Mouse (Mus musculus) granulocyte monocyte progenitor cell, adult 5-6 weeks (primary cell): ENCODE data around the gene Nfic. TPM values are rescaled to one million over a fixed set of nuclear protein-coding genes. Genes with fewer than 3 reads are reported as not detected.

Experiments
- ATAC-seq: replicated peaks from 2 replicates; pipeline ENCODE4 v1.8.0; 2016; ENCODE audit warnings: mild to moderate bottlenecking, moderate TSS enrichment, inconsistent platforms; ENCODE audit not compliant: poor library complexity, severe bottlenecking
- total RNA-seq, 2 experiments: library from RNA; stranded (forward) in 1 of 2; stranded (reverse) in 1 of 2; fragments of 200-712, 200-1000 nt in 1 of 2; fragments of >200 nt in 1 of 2; fragmentation: Nextera tagmentation in 1 of 2; gene quantifications; 2 replicates each; pipeline ENCODE4 v1.2.3; 2014 to 2017

The Nfic gene
- total RNA-seq, 2 experiments from 2014 or later: 5.3 to 39.6 TPM

DNA sequence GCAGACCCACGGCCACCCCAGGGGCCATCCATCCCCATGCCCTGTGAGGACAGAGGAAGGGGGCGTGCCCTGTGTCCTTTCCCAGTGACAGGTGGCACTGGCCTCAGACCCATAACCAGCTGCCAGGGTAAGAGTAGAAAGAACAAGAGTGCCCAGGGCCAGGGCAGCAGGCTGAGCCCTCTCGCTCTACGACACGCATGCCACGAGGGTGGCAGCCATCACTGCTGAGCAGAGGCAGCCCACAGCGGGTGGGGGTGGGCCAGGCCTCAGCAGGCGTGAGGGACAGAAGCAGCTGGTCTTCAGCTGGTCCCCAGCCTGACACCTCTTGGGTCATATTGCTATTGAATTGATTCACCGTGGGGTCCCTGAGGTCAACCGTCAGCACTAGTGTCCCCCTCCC is 31.1 kb upstream of the Nfic start:
- ATAC-seq: no peak

DNA sequence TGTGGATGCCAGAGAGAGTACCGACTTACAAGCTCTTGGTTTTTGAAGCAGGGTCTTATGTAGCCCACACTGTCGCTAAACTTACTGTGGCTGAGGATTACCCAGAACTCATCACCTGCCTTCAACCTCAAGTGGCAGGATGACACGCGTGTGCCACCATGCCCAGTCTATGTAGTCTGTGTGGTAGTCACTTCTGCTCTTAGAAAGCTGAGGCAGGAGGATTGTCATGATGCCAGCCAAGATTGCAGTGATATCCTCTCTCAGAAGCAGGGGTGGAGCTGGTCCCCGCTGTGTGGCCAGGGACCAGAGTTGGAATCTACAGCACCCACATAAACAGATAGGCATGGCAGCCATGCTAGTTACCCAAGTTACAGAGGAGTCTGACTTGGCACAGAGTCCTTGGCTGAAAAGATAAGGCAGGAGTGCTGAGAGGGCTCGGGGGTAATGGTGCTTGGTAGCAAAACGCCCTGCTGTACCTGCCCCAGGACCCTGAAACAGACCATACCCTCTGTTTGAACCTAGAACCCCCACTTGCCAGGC is 30.1 kb upstream of the Nfic start:
- ATAC-seq: no peak

DNA sequence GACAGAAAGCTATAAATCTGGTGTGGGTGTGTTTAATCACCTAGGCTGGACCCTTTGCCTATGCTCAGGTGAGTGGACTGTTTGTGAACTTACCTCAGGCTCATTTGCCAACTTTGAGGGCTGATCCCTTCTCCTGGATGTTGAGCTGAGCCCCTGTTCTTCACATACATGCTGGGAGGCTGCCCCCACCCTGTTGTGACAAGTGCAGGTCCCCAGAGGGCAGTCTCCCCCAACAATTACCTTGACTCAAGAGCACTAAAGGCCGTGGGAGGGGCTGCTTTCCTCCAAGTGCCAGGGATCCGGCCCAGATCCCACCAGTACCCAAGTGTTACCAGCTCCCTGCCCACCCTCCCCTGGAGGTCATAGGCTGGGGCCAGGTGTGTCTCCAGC is 29.6 kb upstream of the Nfic start:
- ATAC-seq: peak; percentile 29; the same call in 1 of the 2 replicates

DNA sequence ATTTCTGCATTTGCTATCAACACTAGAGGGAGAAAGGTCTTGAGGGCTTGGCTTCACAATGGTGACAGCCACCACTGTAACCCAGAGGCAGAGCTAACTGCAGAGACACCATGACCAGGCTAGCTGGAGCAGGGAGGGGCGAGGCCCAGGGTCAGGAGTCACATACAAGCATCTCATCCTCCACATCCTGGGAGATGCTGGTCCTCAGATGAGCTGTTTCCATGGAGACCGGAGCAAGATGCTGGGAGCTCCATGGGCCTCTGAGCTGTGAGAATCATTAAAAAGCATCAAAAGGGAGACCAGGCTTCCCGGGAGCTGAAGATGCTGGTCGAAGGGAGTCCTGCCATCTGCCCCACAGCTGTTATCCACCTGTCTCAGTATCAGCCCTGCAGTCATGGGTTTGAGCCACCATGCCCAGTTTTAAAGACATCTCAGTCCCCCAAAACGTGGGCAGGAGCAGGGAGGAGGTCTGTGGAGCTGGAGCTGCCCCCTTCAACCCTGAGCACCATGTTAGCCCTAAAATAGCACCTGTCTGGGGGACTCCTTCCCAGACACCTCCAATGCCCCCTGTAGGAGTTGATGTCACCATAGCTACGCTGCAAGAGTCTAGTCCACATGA is 29.1 kb upstream of the Nfic start:
- ATAC-seq: peak; percentile 2; the same call in 1 of the 2 replicates

DNA sequence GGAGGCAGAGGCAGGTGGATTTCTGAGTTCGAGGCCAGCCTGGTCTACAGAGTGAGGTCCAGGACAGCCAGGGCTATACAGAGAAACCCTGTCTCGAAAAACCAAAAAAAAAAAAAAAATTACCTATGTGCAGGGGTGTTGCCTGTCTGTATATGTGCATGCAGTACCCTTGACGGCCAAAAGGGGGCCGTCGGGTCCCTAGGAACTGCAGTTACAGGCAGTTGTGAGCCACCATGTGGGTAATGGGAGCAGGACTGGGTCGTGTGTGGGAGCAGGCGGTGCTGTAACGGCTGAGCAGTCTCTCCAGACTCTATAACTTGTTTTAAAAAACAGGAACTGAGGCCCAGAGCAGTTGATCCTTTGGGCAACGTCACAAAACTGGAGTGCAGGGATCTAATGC is 28.5 kb upstream of the Nfic start:
- ATAC-seq: peak; percentile 66

DNA sequence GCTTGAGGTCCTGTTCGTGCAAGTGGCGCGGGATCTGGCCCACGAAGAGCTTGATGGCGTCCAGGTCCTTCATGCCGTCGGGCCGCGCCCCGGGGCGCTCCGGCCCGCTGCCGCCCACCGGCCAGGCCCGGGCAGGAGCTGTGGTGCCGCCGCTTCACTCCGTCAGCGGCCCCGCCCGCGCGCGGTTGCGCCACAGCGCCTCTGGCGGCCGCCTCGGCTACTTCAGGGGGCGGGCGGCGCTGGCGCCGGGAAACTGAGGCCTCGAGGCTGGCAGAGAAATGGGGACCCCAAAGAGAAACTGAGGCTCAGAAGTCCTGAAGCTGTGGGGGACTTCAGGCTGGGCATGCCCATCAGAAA is 27.1 kb upstream of the Nfic start, which contains the start of gene Celf5:
Celf5 (minus strand) TSS at position 177 of the 357 bp plus-strand sequence.
- ATAC-seq: peak; percentile 66

DNA sequence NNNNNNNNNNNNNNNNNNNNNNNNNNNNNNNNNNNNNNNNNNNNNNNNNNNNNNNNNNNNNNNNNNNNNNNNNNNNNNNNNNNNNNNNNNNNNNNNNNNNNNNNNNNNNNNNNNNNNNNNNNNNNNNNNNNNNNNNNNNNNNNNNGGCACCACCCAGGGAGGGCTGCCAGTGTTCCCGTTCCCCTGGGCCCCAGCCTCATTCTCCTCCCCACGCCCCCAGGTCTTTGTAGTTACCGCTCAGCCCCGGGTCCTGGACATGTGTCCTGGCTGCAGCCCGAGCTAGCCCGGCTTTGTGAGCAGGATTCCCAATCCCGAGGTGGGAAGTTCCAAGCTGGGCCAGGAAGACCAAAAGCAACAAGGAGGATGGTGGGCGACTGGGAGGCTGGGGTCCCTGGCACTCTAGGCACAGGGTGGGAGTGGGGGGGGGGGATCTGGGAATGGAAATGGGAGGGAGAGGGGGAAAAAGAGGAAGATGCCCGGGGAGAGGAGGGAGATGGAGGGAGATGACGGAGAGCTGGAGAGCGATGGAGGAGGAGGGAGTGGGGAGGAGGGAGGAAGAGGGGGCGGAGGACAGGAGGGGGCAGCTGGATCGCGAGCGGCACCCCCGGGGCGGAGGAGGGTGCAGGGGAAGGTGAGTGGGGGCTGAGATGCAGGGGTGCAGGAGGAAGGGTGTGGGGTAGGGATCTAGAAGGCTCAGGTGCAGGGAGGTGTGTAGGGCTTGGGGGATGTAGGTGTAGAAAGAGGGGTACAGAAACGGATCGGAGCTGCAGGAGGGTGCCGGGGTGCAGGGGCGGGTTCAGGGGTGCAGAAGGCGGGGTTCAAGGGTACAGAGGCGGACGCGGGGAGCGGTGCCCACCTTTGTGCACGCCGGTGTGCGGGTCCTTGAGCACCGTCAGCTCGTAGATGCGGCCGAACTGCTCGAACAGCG is 26.4 kb upstream of the Nfic start:
- no peak for ATAC-seq

DNA sequence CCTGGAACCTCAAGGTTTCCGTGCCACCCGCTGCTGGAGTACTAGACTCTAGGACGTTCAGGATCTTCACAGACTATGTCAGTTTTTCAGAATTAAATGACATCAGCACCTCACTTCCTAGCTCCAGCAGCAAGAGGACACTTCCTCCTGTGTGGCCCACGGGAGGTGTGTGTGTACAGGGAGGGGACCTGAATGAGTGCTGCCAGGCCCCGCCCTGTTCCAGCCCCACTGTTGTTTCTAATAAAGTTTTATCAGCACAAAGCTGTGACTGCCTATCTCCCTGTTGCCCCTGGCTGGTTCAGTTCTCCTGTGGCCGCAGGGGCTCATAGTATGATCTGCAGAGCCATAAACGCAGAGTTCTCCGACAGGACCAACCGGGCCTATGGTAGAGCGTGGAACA is 19.0 kb upstream of the Nfic start:
- ATAC-seq: peak; percentile 31; the same call in 1 of the 2 replicates

DNA sequence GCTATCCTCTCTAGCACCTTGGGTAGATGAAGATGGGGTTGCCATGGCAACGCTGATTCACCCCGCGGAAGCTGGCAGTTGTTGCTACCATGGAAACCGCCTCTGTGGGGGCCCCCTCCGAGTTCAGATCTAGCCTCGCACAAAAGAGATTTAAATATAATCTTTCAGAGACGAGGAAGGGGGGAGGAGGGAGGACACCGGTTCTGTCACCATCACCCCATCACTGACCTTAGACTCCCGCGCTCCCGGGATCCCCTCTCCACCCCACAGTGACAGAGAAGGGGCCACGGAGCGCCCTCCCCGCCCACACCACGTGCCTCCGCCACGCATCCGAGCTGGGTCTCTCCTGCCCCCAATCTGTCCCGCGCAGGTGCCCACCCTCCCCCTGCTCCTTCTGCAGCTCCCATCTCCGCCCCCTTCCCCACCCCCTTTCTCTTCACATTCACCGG is 17.6 kb upstream of the Nfic start:
- ATAC-seq: no peak

DNA sequence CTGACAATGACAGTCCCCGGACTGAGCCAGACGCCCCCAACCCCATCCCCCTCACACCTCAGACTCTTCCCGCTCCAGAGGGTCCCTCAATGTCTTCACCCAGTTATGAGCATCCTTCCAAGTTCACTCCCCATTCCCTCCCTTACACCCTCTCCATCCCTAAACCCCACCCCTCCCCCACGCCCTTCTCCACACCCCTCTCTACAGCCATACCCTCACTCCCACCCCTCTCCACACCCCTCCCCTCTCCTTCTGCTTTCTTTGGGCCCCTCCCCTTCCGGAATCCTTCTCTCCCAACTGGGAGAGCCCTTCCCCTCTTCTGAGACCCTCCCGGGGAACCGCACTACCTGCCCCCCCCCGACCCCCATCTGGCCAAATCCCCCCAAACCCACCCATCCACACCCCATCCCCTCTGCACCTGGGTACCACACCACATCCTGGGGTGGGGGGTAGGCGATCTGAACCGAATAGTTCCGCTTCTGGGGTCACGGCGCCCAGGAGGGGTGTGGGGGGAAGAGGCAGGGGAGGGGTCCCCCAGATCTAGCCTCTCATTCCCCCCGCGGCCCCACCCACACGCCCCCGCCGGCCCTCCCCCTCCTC is 17.1 kb upstream of the Nfic start:
- ATAC-seq: no peak

DNA sequence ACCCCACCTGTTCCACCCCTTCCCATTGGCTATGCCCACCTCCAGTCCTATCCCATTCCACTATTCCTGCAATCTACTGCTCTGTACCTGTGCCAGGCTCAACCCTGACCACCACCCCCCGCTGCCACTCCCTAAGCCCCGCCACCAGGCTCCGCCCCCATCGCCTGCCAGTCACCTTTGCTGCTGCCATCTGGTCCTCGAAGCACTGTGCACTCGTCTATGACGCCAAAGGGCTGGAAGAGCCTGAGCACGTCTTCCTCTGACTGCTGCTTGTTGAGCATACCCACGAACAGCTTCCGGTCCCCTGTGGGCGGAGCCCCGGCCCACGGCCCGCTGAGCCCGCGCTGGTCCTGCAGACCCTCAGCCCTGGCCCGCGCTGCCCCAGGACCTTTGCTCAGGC is 15.0 kb upstream of the Nfic start:
- no peak for ATAC-seq

DNA sequence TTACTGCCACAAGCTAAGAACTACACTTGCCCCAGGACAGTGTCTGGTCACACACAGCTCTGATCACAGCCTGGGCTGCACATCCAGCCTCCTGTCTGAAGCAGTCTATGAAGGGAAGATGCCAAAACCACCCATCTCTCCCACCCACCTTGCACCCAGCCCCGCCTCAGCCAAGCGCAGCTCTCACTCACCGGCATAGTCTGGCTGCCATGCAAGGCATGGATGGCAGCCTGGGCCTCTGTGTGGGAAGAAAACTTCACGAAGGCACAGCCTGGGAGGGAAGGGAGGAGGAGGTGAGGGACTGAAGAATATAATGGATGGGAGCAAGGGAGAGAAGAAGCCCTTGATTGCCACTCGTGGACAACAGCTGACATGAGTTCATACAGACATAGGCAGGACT is 13.8 kb upstream of the Nfic start:
- ATAC-seq: no peak

DNA sequence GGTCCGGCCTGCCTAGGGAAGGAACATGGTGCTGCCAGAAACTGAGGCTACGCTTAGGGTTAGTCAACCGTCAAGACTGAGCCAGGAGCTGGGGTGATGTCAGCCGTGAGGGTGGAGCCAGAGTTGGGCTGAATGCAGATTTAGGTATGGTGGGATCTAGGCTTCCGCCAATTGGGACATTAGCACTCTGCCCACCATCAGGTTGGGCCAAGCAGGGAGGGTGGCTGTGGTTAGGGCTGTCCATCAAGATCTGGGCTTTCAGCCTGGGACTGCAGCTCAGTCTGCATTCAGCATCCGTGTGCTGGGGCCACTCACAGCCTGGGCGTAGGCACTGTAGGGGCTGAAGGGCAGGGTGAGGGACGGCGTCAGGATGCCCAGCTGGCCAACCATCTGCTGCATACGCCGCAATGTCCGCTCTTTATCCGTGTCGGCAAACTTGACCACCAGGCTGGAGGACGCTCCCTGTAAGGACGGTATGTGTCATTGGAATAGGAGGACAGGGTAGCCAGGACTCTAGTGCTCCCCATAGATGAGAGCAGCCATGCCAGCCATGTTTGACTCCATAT is 12.3 kb upstream of the Nfic start:
- ATAC-seq: no peak

DNA sequence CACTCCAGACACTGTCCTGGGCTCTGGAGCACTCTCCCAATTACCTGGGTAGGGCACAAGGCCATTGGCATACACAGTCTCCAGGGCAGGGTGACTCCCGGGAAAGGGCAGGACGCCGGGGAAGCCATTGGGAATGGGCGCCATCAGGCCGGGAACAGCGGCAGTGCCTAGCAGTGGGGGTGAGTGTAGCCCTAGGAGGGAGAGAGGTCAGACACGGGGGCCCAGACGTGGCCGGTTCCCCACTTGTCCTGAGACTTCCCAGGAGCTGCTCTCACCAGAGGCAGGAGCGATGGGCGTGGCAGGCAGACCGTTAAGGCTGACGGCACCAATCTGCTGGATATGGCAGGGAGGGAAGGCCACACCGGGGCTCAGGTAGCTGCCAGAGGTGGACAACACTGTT is 11.4 kb upstream of the Nfic start:
- no peak for ATAC-seq

DNA sequence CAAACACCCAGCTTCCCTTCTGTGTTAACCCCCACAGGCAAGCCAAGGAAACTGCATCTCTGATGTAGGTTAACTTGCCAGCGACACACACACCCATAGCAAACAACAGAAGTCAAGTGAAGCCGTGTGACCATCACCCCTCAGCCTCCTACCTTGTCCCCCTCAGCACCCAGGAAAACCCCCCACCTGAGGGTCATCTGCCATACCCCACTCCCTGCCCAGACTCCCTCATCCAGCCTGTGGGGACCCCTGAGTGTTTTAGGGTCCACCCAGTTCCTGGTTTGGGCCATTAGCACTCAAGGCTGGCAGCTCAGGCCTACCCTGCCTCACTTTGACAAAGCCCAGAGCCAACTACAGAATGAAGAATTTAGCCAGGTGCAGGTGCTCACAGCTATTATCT is 10.6 kb upstream of the Nfic start:
- ATAC-seq: no peak

DNA sequence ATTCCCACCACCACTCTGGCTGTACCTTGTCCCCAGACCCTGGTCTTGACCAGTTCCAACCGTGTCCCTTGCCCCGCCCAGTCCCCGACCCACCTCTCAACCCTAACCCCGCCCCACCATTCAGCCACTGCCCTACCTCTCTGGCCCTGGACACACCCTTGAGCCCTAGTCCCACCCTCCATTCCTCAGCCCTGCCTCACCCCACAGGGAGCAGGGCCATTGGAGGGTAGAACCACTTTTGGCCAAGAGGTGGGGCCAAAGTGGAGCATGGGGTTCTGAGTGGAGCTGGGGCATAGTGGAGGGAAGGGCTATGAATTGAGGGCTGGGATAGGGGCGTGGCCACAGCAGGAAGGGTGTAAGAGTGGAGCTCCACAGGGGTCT is 9.8 kb upstream of the Nfic start:
- peak; percentile 46 for ATAC-seq

DNA sequence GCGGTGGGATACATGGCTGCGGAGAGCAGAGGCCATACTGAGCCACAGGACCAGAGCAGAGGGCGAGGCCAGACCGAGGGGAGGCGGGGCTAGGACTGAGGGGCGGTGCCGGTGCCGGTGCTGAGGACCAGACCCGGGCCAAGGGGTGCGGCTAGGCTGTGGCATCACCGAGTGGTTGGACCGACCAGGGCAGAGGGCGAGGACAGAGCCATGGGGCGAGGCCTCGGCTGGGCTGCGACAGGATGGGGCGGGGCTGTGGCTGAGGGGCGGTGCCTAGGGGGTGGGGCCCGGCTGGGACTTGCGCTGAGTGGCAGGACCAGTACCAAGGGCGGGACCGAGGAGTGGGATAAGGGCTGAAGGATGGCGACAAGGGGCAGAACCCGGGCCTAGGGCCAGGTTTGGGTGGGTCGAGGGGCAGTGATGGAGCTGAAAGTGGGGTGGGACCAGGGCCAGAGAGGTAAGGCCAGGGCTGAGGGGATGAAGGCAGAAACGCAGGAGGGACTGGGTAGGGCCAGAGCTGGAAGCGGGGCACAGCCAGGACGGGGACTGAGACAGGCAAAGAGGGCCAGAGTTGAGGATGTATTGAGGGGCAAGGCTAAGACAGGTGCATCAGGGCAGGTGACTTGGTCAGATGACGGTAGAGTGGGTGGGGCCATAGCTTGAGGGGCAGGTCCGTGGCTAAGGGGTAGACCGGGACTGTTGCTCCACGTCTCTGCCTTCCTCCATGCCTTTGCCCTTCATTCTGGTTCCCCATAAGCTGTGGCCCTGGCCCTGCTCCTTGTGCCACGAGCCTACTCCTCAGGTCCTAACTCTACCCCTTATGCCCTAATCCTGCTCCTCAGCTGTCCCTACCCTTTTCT is 9.2 kb upstream of the Nfic start:
- peak; percentile 81 for ATAC-seq

DNA sequence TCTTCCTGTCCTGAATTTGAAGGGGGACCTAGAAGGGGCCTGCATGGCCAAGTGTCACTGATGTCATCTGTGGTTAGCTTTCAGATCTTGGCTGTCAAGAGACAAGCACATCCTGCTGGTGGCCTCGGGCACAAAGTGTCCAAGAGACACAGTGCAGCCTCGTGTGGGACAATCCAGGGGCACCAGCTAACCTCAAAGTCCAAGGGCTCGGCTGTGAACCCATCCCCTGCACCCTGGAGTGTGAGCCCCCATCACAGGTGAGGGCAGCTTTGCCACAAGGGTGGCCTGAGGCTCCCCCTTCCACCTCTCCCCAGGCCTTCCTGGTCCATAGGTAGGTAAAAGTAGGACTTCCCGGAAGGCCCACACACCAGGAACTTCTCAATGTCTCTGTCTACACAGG is 8.1 kb upstream of the Nfic start:
- no peak for ATAC-seq

DNA sequence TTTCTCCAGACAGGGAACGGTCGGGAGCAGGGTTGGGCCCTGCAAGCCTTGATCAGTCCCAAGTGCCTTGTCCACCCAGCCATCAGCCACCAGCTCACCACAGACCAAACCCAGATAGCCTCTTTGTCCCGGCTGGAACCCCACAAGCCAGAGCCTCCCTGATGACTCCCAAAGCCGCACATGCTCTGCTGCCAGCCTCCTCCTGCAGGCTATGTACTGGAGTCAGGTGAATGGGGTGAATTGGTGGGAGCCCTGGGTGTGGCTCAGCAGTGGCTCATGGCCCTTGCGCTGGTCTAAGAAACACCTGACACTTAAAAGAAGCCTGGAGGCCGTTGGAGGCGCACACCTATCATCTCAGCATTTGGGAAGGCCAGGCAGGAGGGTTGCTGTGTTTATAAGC is 7.5 kb upstream of the Nfic start:
- no peak for ATAC-seq

DNA sequence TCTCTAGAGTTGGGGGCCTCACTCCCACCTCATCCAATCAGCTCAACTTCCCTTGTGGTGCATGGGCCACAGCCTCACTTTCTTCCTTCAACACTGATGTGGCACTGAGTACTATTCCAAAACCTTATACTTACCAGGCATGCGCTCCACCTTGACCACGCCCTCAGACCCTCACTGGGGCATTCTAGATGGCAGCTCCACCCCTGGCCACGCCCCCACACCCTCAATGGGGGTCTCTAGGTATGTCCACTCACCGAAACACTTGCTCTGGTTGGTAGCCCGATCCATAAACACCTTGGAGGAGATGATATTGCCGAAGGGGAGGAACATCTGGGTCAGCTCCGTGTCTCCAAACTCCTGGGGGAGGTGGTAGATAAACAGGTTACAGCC is 7.0 kb upstream of the Nfic start:
- ATAC-seq: no peak
